Mouse (Mus musculus) kidney, adult 2 months (tissue): ENCODE data around the gene Gm19426.

Source experiments
- CTCF ChIP-seq: fragments of 200-500 bp; conservative IDR thresholded peaks from 2 replicates; pipeline ENCODE4 v1.5.1; 2011; ENCODE audit warnings: low read depth, mild to moderate bottlenecking, control low read depth, low read length, moderate library complexity, mixed read lengths; ENCODE audit not compliant: insufficient read depth, insufficient read length
- POLR2A ChIP-seq: fragments of 200-500 bp; IDR thresholded peaks from one replicate; pipeline ENCODE4 v1.6.1; 2011; ENCODE audit warnings: low read depth, low read length, control low read depth

DNA sequence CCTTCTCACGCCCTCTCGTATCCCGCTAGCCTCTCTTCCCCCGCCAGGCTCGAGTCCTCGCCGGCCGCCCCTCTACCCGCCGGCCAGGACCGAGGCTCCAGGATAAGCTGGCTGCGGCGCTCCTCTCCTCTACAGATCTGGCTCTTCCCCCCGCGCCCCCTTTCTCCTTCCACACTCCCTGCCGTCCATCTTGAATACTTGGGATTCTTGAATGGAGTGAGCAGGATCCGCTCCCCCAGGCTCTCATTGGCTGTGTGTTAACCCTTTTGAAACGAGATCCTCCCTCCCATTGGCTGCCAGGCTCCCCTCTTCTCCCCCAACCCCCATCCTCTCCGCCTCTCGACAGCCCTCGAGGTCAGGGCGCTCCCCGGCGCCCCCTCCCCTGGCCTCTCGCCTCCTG, at the start of gene Gm19426:
- TF ChIP-seq POLR2A (no peak), CTCF (no peak)
